Mouse (Mus musculus) G1E (cell line): ENCODE data around the gene Polg2. TPM values are rescaled to one million over a fixed set of nuclear protein-coding genes. Genes with fewer than 3 reads are reported as not detected.
"Not testable (repeated sequence)": the region's sequence is repeated elsewhere in the genome, so short reads cannot be mapped to it uniquely, and the experiment has no call there.

Source experiments
- ATAC-seq: 2 replicates; pipeline ENCODE4 v1.8.0; 2016; ENCODE audit warnings: mild to moderate bottlenecking; ENCODE audit not compliant: insufficient number of reproducible peaks, poor library complexity, low FRiP score, severe bottlenecking; ENCODE audit errors: extremely low read depth
- DNase-seq: peaks from one replicate; pipeline ENCODE4 v3.0.0; 2012; ENCODE audit warnings: low spot score
- H3K27me3 ChIP-seq: 2 replicates; pipeline ENCODE4 v1.6.1; 2012; ENCODE audit warnings: mild to moderate bottlenecking, low read length, inconsistent platforms; ENCODE audit not compliant: insufficient read depth
- H3K36me3 ChIP-seq: replicated peaks from 2 replicates; pipeline ENCODE3; 2012; ENCODE audit warnings: mild to moderate bottlenecking, inconsistent platforms
- H3K4me1 ChIP-seq: 2 replicates; pipeline ENCODE4 v1.6.1; 2012; ENCODE audit warnings: low read depth, low read length, inconsistent platforms, mixed read lengths; ENCODE audit not compliant: insufficient read depth
- H3K4me3 ChIP-seq: 2 replicates; pipeline ENCODE4 v1.5.1; 2012; ENCODE audit warnings: low read depth, mild to moderate bottlenecking, inconsistent platforms, low read length, moderate library complexity, mixed read lengths
- H3K9me3 ChIP-seq: replicated peaks from 2 replicates; pipeline ENCODE4 v1.6.1; 2012; ENCODE audit warnings: inconsistent platforms
- CTCF ChIP-seq: IDR thresholded peaks from 2 replicates; pipeline ENCODE4 v1.5.1; 2012; ENCODE audit warnings: low read depth, low read length, inconsistent platforms, mixed read lengths
- GATA1 ChIP-seq: IDR thresholded peaks from 2 replicates; pipeline ENCODE4 v1.6.1; 2012; ENCODE audit warnings: borderline replicate concordance, low read length, inconsistent platforms, mixed read lengths
- GATA2 ChIP-seq: IDR thresholded peaks from 2 replicates; pipeline ENCODE4 v1.6.1; 2012; ENCODE audit warnings: low read depth, low read length, inconsistent platforms, borderline replicate concordance
- POLR2AphosphoS5 ChIP-seq: IDR thresholded peaks from 2 replicates; pipeline ENCODE4 v1.6.1; 2012; ENCODE audit warnings: low read depth, low read length, inconsistent platforms; ENCODE audit not compliant: insufficient replicate concordance
- TAL1 ChIP-seq: conservative IDR thresholded peaks from 2 replicates; pipeline ENCODE4 v1.6.1; 2012; ENCODE audit warnings: low read depth, low read length, inconsistent platforms, mixed read lengths
- polyA plus RNA-seq: library from polyadenylated mRNA; stranded (reverse); fragments of >175 nt; gene quantifications from 2 replicates; pipeline ENCODE4 v1.2.3, GENCODE M21; 2012
- total RNA-seq, 2 experiments: library from RNA; stranded (forward) in 1 of 2; stranded (reverse) in 1 of 2; fragments of 200-1000 nt in 1 of 2; fragments of >200 nt in 1 of 2; fragmentation: Nextera tagmentation in 1 of 2; gene quantifications; 2 replicates each; pipeline ENCODE4 v1.2.3; 2014 to 2017

The Polg2 gene
- total and polyA plus RNA-seq, 3 experiments: 2.7 to 10.3 (median 8.5) TPM

DNA sequence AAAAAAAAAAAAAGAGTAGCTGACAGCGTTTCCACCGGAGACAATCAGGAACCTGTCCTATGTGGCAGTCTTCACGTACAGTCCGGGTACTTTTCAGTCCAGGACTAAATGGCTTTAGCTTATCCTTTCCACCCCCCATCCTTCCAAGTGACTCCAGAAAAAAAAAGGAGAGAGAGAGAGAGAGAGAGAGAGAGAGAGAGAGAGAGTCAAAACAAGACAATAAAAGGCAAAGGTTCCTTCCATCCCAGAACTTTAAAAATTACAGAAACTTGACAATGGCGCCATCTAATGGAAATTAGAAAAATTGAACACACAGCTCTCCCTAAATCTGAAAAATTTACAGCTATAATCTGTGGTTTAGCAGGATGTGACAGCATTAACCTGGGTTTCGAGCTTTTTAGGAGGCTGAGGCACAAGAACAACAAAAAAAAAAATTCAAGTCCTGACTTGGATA, 36.9 kb downstream of the Polg2 start:
- Histone ChIP-seq H3K4me1 (no peaks in the 10 kb centered on the region; the same call in 1 of the 2 replicates), H3K9me3 (no peaks in the 10 kb centered on the region), H3K4me3 (no peak overlapping the region), H3K36me3 (no peaks in the 10 kb centered on the region), H3K27me3 (peaks cover 18% of the 10 kb centered on the region)
- TF ChIP-seq TAL1 (no peak), POLR2AphosphoS5 (no peak), GATA2 (no peak), CTCF (no peak), GATA1 (no peak)
- DNase-seq (no peak), ATAC-seq (no peak)

DNA sequence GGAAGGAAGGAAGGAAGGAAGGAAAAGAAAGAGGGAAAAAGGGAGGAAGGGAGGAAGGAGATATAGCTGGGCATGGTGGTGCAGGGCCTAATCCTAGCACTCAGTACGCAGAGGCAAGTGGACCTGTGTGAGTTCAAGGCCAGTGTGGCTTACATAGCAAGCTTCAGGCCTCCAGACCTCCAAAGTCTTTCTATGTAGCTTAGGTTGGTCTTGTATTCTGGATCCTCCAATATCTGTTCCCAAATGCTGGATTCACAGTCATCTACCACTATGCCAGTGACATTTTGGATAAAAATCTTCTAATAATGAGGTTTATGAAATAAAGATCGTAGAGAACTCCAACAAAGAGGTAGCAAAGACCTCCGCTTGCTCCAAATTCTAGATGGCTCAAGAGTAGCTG, 37.5 kb downstream of the Polg2 start:
- no peak for TF ChIP-seq GATA2
- no peak for TF ChIP-seq TAL1
- no peak for TF ChIP-seq POLR2AphosphoS5
- no peak for TF ChIP-seq CTCF
- no peak for TF ChIP-seq GATA1
- Histone ChIP-seq H3K36me3 (no peaks in the 10 kb centered on the region), H3K4me1 (no peaks in the 10 kb centered on the region; the same call in 1 of the 2 replicates), H3K27me3 (peaks cover 22% of the 10 kb centered on the region), H3K4me3 (no peak overlapping the region), H3K9me3 (no peaks in the 10 kb centered on the region)
- DNase-seq (no peak), ATAC-seq (no peak)

DNA sequence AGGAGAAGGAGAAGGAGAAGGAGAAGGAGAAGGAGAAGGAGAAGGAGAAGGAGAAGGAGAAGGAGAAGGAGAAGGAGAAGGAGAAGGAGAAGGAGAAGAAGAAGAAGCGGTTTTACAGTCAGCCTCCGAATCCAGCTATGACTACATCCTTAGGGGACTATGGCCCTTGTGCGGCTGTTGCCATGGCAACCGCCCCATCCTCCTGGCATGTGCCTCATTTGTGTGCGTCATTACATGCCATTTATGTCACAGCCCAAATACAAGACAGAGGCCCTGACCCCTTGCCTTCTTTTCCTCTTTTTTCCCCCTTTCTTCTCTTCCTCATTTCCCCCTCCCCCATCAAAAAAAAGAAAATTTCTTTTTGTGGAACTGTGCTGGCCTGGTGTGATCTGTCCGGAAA, 38.1 kb downstream of the Polg2 start:
- ATAC-seq (no peak), DNase-seq (no peak)
- no peak for TF ChIP-seq GATA1
- no peak for TF ChIP-seq CTCF
- TF ChIP-seq TAL1: no peak
- no peak for TF ChIP-seq GATA2
- H3K9me3 ChIP-seq: no peaks in the 10 kb centered on the region
- H3K36me3 ChIP-seq: no peaks in the 10 kb centered on the region
- H3K27me3 ChIP-seq: peaks cover 27% of the 10 kb centered on the region
- H3K4me1 ChIP-seq: no peaks in the 10 kb centered on the region; the same call in 1 of the 2 replicates
- H3K4me3 ChIP-seq: no peak overlapping the region

DNA sequence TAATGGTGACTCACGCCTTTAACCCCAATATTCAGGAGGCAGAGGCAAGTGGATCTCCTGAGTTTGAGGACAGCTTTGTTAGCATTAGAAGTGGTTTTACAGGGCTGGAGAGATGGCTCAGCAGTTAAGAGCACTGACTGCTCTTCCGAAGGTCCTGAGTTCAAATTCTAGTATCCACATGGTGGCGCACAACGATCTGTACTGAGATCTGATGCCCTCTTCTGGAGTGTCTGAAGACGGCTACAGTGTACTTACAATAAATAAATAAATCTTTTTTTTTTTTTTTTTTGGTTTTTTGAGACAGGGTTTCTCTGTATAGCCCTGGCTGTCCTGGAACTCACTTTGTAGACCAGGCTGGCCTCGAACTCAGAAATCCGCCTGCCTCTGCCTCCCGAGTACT, 38.6 kb downstream of the Polg2 start:
- H3K27me3 ChIP-seq: peaks cover 27% of the 10 kb centered on the region
- not testable (repeated sequence) for ATAC-seq, H3K4me1 ChIP-seq, H3K36me3 ChIP-seq, DNase-seq, H3K4me3 ChIP-seq, H3K9me3 ChIP-seq

DNA sequence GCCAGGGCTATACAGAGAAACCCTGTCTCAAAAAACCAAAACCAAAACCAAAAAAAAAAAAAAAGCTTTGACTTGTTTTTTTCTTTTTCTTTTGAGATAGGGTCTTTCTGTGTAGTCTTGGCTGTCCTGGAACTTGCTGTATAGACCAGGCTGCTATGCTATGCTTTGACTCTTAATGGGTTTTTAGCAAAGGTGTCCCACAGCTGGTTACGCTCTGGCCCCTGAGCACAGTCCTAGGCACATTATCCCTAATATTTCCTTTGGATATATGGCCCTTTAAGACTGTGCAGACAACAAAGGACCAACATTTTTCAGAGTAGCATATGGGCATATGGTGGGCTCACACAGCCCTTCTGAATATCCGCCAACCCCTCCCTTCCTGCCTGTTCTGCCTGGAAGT, 40.2 kb downstream of the Polg2 start:
- H3K4me1 ChIP-seq: no peaks in the 10 kb centered on the region; the same call in 1 of the 2 replicates
- no peak for TF ChIP-seq GATA2
- no peak for TF ChIP-seq TAL1
- TF ChIP-seq CTCF: no peak
- no peak for TF ChIP-seq GATA1
- TF ChIP-seq POLR2AphosphoS5: no peak
- no peaks in the 10 kb centered on the region for H3K9me3 ChIP-seq
- H3K36me3 ChIP-seq: no peaks in the 10 kb centered on the region
- H3K4me3 ChIP-seq: no peak overlapping the region
- ATAC-seq (no peak), DNase-seq (no peak)
- H3K27me3 ChIP-seq: peaks cover 18% of the 10 kb centered on the region

DNA sequence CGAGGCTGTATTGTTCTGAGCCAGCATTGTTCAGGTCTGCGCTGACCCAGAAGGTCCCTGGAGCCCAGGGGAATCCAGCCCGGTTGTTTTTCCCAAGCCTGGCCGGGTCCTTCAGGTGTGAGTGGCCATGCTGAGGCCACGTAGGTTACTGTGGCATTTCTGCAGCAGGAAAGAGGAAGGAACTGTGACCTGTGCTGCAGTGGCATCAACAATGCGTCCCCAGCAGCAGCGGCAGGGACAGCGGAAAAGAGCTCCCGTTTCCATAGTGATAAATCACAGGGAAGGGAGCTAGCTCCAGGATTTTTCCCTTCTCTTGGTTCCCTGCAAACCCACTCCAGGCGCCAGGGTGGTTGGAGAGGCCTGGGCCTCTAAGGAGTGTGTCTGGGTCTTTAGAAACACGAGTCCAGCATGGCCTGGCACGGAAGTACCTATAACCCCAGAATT, 42.1 kb downstream of the Polg2 start:
- ATAC-seq (no peak), DNase-seq (no peak)
- TF ChIP-seq TAL1 (no peak), POLR2AphosphoS5 (no peak), GATA2 (no peak), GATA1 (no peak), CTCF (no peak)
- H3K27me3 ChIP-seq: peaks cover 18% of the 10 kb centered on the region
- no peaks in the 10 kb centered on the region; the same call in 1 of the 2 replicates for H3K4me1 ChIP-seq
- H3K36me3 ChIP-seq: no peaks in the 10 kb centered on the region
- no peaks in the 10 kb centered on the region for H3K9me3 ChIP-seq
- no peak overlapping the region for H3K4me3 ChIP-seq

DNA sequence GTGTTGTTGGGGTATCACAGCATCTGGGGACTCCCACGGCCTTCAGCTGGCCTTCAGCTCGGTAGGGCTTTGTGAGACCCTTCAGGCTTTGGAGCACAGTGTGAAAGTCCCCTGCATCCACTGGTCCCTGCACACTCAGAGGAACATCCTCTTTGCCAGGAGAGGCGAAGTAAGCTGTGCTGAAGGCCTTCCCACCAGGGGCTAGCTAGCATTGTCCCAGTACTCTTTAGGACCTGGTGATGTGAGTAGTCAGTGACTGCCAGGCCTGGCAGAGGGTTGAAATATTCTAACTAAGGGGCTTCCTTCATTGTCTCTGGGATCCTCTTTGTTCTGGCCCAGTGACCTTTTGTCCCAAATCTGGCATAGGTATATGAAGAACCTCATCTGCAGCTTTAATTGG, 42.7 kb downstream of the Polg2 start:
- no peak overlapping the region for H3K4me3 ChIP-seq
- DNase-seq (no peak), ATAC-seq (no peak)
- H3K4me1 ChIP-seq: no peaks in the 10 kb centered on the region
- H3K36me3 ChIP-seq: no peaks in the 10 kb centered on the region
- no peaks in the 10 kb centered on the region for H3K9me3 ChIP-seq
- peaks cover 16% of the 10 kb centered on the region for H3K27me3 ChIP-seq
- no peak for TF ChIP-seq GATA2
- no peak for TF ChIP-seq TAL1
- no peak for TF ChIP-seq GATA1
- TF ChIP-seq CTCF: no peak
- TF ChIP-seq POLR2AphosphoS5: no peak
